Mouse (Mus musculus) c-Kit-positive CD71-negative TER-119-negative erythroid progenitor cells, embryonic 14.5 days (primary cell): ENCODE data around the gene Ivns1abp.
"Not testable (repeated sequence)": the region's sequence is repeated elsewhere in the genome, so short reads cannot be mapped to it uniquely, and the experiment has no call there.

Experiments
- DNase-seq: peaks from one replicate; pipeline ENCODE4 v3.0.0-alpha.2; 2013; ENCODE audit warnings: low read depth

The Ivns1abp gene

DNA sequence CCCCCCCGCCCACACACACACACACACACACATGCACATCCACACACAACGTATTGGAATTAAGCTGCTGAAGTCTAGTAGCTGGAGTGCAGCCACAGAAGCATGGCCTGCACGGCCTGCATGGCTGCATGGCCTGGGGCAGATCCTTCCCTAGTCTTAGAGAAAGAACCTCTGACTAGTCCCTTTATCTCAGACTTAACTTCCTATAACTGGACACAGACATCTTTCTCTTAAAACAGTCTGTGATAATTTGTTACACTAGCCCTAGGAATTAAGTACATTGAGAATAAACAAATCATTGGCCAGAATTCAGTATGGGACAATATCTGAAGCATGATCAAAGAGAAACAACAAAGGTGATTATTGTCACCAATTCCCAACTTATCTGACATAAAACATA lies 2.0 kb upstream of the Ivns1abp start:
- no peak for DNase-seq

DNA sequence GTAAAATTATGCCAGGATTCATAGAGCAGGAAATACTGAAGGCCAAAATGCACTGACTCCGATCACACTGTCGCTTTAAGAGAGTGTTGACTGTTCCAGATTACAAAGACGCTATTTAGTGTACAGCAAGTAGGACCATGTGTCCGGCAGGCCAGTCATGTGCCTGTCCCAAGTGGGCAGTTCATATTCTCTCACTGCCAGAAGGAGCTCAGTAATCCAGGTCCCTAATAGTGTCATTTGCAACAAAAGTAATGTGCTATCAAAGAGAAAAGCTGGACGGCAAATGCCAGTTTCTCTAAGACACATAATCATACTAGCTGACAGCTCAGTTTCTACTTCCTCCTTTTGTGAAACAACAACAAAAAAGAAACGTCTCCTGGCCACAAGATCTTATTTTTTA lies 1.3 kb upstream of the Ivns1abp start:
- no peak for DNase-seq

DNA sequence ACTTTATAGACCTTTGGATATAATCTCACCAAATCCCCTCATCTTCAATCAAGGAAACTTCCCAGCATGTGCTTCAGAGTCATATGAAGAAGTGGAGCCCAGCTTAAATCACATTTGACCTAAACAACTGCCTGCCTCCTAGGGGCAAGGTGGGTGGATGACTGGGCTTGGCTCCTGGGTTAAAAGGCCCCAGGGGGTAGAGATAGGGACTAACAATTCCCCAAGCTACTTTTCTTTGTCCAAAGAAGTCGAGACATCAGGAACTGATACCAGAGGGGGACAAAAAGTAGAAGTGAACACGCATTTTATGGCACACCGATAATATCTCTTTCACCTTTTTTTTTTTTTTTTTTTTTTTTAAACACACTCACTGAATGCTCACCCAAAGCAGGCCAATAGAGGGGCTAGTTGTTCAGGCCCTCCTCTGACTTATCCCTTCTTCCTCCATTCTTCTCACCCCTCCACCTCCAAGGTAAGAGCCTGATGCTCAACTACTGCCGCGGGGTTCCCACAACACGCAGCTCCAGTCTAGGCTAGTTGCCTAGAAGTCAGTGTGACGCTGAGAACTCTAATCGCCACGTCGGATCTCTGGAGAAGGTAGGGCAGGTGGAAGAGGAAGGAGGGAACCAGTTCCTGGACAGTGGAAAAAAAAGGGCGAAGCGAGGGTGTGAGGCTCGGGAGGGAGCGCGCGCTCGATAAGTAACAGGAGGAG lies 550 bp upstream of the Ivns1abp start:
- DNase-seq: peak; percentile 32

DNA sequence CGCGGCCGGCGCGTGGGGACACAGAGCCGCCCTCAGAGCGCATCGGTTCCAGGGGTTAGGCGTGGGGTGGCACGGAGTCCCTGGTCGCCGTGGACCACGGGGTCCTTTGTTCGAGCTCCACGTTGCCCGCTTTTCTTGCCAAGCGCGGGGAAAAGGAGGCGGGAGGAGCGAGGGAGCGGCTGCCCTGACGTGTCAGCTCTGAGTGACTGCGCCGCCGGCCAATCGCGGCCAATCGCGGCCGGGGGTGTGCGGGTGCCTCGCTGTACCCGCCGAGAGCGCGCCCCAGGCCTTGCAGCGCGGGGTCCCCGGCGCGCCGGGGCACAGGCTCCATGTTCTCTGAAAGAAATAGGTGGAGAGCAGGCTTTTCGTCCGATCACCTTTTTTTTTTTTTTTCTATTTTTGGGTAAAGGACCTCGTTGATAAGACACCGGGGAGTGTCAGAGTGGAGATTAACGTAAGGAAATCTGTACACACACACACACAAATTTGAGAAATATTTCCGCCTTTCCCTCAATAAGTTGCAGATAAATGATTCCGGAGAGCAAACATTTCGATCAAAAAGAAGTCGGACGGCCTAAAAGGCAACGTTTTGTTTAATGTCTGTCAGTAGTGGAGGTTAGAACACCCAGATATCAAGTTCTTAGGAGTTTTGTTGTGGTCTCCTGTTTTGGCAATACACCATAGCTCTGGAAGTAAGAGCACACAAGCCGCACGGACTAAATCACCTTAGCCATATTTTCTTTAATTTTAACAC lies 1.0 kb downstream of the Ivns1abp start:
- DNase-seq: peak; percentile 80

DNA sequence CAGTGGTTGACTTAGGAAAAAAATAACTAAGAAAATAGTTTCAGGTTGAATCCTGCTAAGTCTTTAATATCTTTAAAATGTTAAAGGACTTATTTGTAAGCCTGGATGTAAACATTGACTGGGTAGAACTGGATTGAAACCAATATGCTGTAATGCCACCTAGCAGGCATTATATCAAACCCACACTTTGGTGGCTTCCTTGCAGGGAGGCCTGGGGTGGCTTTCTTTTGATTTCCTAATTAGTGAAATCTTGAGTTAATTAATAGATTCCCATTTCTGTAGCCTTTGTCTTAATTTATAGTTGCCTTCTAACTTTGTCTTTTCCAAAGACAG lies 1.6 kb downstream of the Ivns1abp start:
- no peak for DNase-seq

DNA sequence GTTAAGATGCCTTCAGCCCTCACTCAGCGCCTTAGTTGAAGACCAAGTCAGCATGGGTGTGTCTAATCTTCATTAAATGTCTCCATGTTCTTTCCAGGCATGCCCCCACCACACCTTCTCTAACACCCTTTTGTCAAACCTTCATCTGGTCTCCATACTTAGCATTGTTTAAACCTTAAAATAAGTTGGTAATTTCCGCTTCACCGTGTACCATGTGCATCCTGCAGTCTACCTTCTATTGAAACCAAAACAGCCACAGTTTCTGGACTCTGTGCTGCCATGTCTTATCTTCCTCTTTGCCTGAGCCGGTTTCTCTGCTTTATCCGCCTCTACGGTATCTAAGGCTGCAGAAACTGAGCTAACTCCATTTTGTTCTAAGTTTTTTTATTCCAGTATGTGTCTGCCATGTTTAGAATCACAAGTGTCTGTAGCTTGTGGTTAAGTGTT lies 2.4 kb downstream of the Ivns1abp start:
- DNase-seq: no peak

DNA sequence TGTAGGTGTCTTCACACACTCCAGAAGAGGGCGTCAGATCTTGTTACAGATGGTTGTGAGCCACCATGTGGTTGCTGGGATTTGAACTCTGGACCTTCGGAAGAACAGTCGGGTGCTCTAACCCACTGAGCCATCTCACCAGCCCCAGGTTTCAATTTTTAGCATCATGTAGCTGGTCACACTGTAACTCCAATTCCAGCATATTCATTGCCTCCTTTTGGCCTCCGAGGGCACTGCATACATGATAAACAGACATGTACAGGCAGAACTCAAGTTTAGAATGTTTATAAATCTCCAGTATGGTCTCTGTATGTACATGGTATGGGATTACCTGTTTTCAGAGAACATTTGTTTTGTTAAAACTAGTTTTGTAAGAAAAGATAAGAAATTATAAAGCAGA lies 4.0 kb downstream of the Ivns1abp start:
- not testable (repeated sequence) for DNase-seq

DNA sequence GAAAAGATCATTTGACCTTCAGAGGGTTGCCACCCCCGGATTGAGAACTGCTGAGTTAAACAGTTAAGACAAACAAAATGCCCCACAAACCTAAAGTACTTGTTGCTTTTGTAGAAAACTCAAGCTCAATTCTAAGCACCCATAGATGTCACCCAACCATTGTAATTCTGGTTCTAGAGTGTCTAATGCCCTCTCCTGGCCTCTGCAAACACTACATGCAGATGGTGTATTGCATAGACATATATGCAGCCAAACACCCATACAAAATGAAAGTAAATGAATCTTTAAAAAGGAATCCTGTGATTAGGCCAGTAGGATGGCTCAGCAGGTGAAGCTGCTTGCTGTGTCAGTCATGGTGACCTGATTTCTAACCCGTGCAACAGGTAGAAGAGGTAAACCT lies 8.6 kb downstream of the Ivns1abp start:
- peak; percentile 33 for DNase-seq

DNA sequence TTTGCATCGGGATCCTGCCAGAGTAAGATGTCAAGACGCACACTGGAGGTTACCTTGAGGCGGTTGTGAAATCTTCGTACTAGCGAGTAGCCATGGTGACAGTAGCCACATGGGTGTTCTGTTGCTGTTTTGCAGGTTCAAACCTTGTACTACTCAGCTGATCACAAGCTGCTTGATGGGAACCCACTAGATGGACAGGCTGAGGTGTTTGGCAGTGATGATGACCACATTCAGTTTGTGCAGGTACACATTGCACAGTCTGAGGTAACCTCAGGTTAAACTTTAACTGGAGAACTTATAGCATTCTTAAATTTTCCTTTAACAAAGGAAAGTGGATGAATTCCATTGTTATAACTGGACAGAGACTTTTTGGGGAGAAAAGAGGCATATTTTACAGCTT lies 11.7 kb downstream of the Ivns1abp start:
- DNase-seq: no peak

DNA sequence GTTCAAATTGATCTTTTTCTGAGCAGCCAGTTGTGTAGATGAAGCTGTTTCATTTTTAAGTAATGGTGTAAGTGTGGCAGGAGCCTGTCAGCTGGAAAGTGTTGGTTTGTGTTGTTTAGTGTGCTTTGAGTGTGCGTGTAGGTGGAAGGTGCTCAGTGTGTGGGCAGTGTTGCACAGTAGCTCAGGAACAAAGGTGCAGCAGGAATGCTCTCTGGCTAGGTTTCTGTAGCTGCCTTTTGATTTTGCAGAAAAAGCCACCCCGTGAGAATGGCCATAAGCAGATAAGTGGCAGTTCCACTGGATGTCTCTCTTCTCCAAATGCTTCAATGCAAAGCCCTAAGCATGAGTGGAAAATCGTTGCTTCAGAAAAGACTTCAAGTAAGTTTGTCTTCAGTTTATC lies 15.1 kb downstream of the Ivns1abp start:
- DNase-seq: no peak

DNA sequence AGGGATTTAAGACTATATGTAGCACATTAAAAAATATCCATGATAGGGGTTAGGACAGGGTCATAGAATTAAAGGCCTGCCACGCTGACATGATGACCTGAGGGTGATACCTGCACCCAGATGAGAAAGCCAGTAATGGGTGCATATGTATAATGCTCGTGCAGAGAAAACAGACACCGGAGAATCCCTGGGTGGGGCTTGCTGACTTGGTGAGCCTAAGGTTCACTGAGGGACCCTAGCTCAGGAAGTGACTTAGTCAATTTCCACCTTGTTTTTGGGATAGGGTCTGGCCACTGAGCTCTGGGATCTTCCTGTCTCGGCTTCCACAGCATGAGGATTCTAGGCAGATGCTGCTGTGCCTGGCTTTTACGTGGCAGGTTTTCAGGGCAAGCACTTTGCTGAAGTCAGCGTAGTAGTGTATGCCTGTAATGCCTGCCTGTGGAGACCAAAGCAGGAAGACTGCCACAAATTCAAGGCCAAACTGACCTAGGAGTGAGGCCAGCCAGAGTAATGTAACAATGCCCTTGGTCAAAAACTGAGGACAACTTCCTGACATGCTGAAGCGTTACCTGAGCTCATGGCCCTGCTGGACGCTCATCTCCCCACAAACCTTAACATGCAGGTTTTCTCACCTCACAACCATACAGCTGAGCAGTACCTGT lies 22.8 kb downstream of the Ivns1abp start:
- no peak for DNase-seq

DNA sequence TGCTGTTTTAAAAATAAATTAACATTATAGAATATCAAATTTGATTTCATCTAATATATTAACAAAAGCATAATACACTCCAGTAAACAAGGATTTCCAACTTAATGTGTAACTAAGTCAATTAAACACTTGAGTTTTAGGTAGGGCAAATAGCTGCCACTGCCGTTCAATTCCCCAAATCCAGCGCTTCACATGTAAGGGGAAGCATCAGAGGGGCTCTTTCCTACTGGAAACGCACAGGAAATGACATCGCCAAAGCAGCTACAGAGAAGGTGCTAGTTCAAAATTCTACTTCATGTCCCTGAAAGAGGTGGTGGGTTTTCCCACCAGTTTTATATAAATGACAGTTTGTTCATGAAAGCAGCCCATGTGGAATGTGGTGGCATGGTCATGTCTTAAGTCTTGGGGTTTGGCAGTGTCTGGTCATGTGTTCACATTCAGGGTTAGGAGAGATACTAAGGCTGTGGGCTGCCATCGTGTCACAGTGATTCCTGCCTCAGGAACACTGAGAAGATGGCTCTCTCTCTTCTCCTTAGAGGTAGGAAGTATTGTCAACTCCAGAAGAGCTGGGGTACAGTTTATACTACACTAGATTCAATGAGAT lies 23.5 kb downstream of the Ivns1abp start:
- no peak for DNase-seq

DNA sequence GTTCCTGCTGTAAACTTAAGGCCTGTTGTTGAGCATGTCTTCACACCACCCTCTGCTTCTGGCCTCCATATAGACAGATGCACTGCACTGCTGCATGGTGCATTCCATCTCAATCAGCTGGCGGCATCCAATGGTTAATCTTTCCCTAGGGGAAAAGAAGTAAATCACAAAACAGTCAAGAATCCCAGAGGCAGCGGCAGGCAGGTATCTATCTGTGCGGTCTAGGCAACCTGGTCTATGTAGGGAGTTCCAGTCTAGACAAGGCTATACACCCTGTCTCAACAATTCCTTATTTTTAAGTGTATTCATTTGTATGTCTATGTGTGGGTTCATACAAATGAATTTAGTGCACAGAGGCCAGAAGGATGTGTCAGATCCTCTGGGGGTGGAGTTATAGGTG lies 24.2 kb downstream of the Ivns1abp start:
- DNase-seq: no peak

DNA sequence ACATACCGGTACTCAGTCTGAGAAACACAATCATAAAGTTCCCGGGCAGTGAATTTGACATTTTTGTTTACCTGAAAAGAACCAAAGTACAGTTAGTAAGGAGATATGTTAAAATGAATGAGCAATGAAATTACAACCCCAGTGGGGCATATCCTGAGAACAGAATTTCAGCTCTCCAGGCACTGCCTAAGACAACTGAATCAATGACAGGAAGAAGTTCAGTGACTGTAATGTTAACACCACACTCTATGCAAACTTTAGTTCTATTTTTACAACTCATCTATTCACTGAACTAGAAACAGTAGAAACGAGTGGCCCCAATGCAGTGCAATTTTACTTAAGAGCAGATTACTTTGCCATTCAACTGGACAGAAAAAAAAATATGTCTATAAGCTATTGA lies 26.3 kb downstream of the Ivns1abp start:
- no peak for DNase-seq

DNA sequence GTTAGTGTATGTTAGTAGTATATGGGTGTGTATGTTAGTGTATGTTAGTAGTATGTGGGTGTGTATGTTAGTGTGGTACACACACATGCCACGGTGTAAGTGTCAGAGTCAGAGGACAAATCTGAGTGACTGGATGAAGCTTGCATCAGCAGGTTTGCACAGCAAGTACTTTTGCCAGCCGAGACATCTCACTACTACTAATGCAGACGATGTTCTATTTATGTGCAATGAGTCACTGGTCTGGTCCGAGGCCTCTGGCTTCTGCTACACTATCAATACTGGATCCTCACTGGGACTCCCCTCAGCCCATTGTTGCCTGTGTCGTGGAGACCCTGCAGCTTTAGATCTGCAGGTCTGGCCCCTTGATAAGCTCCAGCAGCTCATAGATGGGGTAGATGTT lies 27.3 kb downstream of the Ivns1abp start:
- no peak for DNase-seq

DNA sequence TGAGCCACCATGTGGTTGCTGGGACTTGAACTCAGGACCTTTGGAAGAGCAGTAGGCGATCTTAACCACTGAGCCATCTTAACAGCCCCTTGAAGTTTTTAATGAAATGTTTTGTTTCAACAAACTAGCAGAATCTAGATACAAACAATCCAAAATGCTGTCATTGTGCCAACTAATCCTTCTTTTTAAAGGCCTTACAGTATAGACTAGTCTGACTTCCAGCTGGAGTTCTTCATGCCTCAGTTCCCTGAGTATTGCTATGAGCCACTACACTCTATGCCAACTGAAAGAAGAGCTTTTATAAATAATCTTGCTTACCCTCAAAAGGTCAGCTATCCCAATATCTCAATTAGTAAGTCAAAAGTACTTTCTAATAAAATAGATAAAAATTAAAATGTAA lies 28.5 kb downstream of the Ivns1abp start:
- no peak for DNase-seq

DNA sequence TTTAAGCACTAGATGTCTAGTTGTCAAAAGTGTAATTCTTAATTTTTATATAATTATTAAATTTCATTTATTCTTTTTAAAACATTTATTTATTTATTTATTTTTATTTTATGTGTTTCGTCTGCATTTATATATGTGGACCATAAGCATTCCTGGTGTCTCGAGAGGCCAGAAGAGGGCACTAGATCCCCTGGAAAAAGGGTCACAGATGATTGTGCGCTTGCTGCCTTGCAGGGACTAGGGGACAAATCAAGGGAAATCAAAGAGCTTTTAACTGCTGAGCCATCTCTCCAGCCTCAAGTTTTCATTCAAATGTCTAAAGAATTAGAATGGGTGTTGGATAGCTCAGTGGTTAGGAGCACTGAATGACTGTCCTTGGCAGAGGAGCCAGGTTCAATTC lies 33.1 kb downstream of the Ivns1abp start:
- DNase-seq: no peak

DNA sequence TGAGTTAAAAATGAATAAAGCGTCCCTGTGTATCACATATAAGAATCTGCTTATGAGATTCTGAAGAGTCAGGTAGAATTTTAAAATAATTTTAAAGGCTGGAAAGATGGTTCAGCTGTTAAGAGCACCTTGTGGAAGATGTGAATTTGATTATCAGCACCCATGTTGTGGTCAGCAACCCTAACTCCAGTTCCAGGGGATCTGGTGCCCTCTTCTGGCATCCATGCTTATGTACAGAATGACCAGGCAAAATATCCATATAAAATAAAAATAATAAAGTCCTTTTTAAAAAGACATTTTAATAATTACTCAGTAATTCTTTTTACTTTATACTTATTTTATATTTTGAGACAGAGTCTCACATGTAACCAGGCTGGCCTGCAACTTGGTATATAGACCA lies 45.8 kb downstream of the Ivns1abp start:
- DNase-seq: peak; percentile 12

DNA sequence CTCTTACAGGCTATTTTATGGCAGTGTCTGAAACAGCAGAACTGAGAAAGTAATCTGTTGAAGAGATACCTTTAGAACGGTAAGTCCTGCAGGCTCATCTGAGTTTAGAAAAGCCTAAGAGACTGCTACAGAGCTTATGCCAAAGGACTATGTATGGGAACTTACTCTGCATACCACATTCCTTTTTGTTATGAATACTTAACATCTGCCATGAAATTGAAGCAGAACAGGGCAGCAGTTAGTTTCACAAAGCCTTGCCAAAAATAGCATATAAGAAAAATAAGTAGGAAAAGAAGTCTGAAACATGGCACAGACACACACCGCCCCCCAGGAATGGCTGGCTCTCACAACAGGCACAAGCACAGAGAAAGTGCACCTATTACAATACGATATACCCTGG lies 65.5 kb downstream of the Ivns1abp start:
- no peak for DNase-seq
